Mouse (Mus musculus) heart, embryonic 16.5 days (tissue): ENCODE measurements around the gene 9430097D07Rik. TPM values are rescaled to one million over a fixed set of nuclear protein-coding genes. Genes with fewer than 3 reads are reported as not detected.

Experiments used
- ATAC-seq: fragments of 200-750 bp; cut with Nextera tagmentation; replicated peaks from 2 replicates; pipeline ENCODE4 v1.8.0; 2017; ENCODE audit warnings: moderate number of reproducible peaks; ENCODE audit not compliant: insufficient read depth, low FRiP score; ENCODE audit errors: extremely low read depth
- H3K27ac ChIP-seq: fragments of 300-500 bp; sonication (generic); 2 replicates; pipeline ENCODE4 v1.5.1; 2014; ENCODE audit warnings: mild to moderate bottlenecking, low read length, control low read depth, moderate library complexity
- H3K27me3 ChIP-seq: fragments of 300-500 bp; sonication (generic); 2 replicates; pipeline ENCODE4 v1.6.1; 2014; ENCODE audit warnings: low read length, mixed read lengths; ENCODE audit not compliant: control insufficient read depth, insufficient read depth
- H3K36me3 ChIP-seq: fragments of 300-500 bp; sonication (generic); 2 replicates; pipeline ENCODE4 v1.6.1; 2014; ENCODE audit not compliant: control insufficient read depth, insufficient read depth
- H3K4me1 ChIP-seq: fragments of 300-500 bp; sonication (generic); 2 replicates; pipeline ENCODE4 v1.6.1; 2014; ENCODE audit warnings: low read length, mixed read lengths; ENCODE audit not compliant: control insufficient read depth, insufficient read depth
- H3K4me2 ChIP-seq: fragments of 300-500 bp; sonication (generic); 2 replicates; pipeline ENCODE4 v1.6.1; 2014; ENCODE audit warnings: low read depth, mild to moderate bottlenecking, control low read depth, low read length
- H3K4me3 ChIP-seq: fragments of 300-500 bp; sonication (generic); 2 replicates; pipeline ENCODE4 v1.5.1; 2014; ENCODE audit warnings: mild to moderate bottlenecking, control low read depth, low read length
- H3K9ac ChIP-seq: fragments of 300-500 bp; sonication (generic); 2 replicates; pipeline ENCODE4 v1.6.1; 2014; ENCODE audit warnings: low read length, control low read depth
- H3K9me3 ChIP-seq: fragments of 300-500 bp; sonication (generic); replicated peaks from 2 replicates; pipeline ENCODE4 v1.6.1; 2016; ENCODE audit warnings: low read length; ENCODE audit not compliant: control insufficient read depth
- WGBS: fragments of 180-500 bp; shearing (Covaris S2); extraction: QIAGEN DNeasy Blood & Tissue Kit; methylation state at CpG from one replicate; pipeline ENCODE4 v1.1.7; 2014; 5-methylcytosine and 5-hydroxymethylcytosine counted together
- polyA plus RNA-seq: library from polyadenylated mRNA; unstranded; fragments of >200 nt; fragmentation: Nextera tagmentation; extraction: Ambion mirVana; gene quantifications from 2 replicates; pipeline ENCODE4 v1.2.1, GENCODE M21; 2015

The 9430097D07Rik gene
- polyA plus RNA-seq, 1 experiment from 2014 or later, result not detected

- Histone ChIP-seq H3K9ac (peak overlapping the region; percentile 69), H3K27me3 (no peaks in the 10 kb centered on the region), H3K9me3 (no peaks in the 10 kb centered on the region), H3K4me1 (peaks cover 44% of the 10 kb centered on the region), H3K4me2 (peak overlapping the region; percentile 92), H3K4me3 (peak overlapping the region; percentile 60), H3K27ac (peak overlapping the region; percentile 69), H3K36me3 (peaks cover 12% of the 10 kb centered on the region)
- no peak for ATAC-seq
- WGBS, result 8% methylated on average over 23 of the region's 23 CpGs
Observed at GRCm38 (mm10) chr2:32610610-32611229, 35.2 kb upstream of the 9430097D07Rik start.

- peak overlapping the region; percentile 80 for H3K4me3 ChIP-seq
- ATAC-seq, result peak; percentile 66
- H3K4me2 ChIP-seq, result peak overlapping the region; percentile 92
- no peaks in the 10 kb centered on the region for H3K27me3 ChIP-seq
- H3K9ac ChIP-seq, result peak overlapping the region; percentile 78
- 39% methylated on average over 18 of the region's 18 CpGs for WGBS
- peaks cover 5% of the 10 kb centered on the region; the same call in 1 of the 2 replicates for H3K36me3 ChIP-seq
- no peaks in the 10 kb centered on the region for H3K9me3 ChIP-seq
- H3K27ac ChIP-seq, result peak overlapping the region; percentile 97
- H3K4me1 ChIP-seq, result peaks cover 48% of the 10 kb centered on the region
Observed at GRCm38 (mm10) chr2:32608778-32609435, 33.4 kb upstream of the 9430097D07Rik start.

DNA sequence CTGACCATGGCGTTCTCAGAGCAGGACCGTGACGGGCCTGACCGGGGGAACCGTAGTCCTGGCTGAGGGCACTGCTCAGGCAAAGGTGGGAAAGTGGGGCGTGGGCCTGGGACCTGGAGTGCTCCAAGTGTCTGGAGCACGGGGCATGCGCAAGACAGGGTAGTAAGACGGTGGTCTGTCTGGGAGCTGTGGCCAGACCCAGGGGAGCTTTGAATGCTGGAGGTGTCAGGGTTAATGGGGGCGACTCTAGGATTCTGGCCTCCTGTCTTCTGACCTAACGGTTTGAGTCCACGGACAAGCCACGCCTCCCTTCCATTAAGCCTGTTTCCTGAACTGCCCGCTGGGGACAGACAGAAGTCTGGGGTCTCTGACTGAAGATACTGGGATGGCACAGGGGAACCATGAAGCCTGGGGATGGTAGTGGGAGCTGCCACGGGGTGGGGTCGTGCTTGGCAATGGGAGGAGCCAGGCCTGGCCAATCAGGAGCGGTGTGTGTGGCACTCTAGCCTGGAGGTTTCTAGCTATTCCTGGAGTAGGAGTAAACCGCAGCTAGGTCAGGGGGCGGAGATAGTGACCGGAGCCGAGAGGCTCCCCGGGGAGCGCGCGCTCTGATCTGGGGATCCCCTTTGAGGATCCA is 32.8 kb upstream of the 9430097D07Rik start:
- Histone ChIP-seq H3K9ac (peak overlapping the region; percentile 78), H3K4me3 (peak overlapping the region; percentile 80), H3K36me3 (peaks cover 5% of the 10 kb centered on the region; the same call in 1 of the 2 replicates), H3K9me3 (no peaks in the 10 kb centered on the region), H3K27me3 (no peaks in the 10 kb centered on the region), H3K27ac (peak overlapping the region; percentile 97), H3K4me1 (peaks cover 46% of the 10 kb centered on the region), H3K4me2 (peak overlapping the region; percentile 92)
- 4% methylated on average over 25 of the region's 25 CpGs for WGBS
- ATAC-seq, result peak; percentile 81

- H3K36me3 ChIP-seq, result no peaks in the 10 kb centered on the region
Observed at GRCm38 (mm10) chr2:32607262-32607947, 31.9 kb upstream of the 9430097D07Rik start.

GRCm38 (mm10) chr2:32606161-32607142 is 31.0 kb upstream of the 9430097D07Rik start:
- Histone ChIP-seq H3K27me3 (no peaks in the 10 kb centered on the region), H3K9ac (peak overlapping the region; percentile 88), H3K9me3 (no peaks in the 10 kb centered on the region), H3K36me3 (no peaks in the 10 kb centered on the region), H3K4me1 (peaks cover 50% of the 10 kb centered on the region), H3K4me3 (peak overlapping the region; percentile 80), H3K27ac (peak overlapping the region; percentile 64), H3K4me2 (peak overlapping the region; percentile 92)
- WGBS, result 14% methylated on average over 47 of the region's 55 CpGs
- ATAC-seq, result peak; percentile 63

More at GRCm38 (mm10) chr2:32607262-32607947, 31.9 kb upstream of the 9430097D07Rik start:
- no peak for ATAC-seq
- 6% methylated on average over 34 of the region's 34 CpGs for WGBS
- H3K27me3 ChIP-seq, result no peaks in the 10 kb centered on the region
- peaks cover 47% of the 10 kb centered on the region for H3K4me1 ChIP-seq
- no peaks in the 10 kb centered on the region for H3K9me3 ChIP-seq
- H3K4me2 ChIP-seq, result peak overlapping the region; percentile 92
- peak overlapping the region; percentile 80 for H3K4me3 ChIP-seq
- peak overlapping the region; percentile 97 for H3K27ac ChIP-seq
- peak overlapping the region; percentile 88 for H3K9ac ChIP-seq

DNA sequence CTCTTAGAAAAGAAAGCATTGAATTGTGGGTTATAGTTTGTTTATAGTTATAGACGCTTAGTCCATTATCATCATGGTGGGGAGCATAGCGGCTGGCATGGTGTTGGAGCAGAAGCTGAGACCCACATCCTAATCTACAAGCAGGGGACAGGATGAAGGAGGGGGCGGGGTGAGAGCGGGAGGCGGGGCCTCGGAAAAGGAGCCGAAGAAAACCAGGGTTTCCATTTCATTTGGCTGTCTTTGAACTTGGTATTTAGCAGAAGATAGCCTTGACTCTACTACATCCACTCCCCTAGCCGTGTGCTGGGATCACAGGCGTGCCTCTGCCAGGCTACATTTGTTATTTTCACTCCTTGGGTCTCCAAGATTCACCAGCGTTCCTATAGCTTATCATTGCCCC is 29.1 kb upstream of the 9430097D07Rik start:
- H3K4me1 ChIP-seq, result peaks cover 37% of the 10 kb centered on the region
- no peak for ATAC-seq

DNA sequence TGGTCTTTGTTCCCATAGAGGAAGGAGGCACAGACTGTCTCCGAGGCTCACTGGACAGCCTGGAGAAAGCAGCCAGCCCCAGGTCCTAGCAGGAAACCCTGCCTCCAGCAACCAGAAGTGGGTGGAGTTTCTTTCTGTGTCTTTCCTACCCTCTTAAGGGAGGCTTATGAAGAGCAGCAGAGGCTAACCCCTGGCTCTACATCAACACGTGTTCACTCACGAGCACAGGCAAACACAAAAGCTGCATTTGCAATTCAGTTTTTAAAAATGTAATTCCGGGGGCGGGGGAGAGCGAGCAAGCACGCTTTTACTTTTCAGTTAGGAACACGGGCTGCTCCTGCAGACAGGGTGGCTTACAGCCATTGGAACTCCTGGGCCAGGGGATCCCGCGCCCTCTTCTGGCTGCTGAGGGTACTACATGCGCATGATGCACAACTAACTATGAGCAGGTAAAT is 27.1 kb upstream of the 9430097D07Rik start:
- peak overlapping the region; percentile 15; the same call in 1 of the 2 replicates for H3K27ac ChIP-seq
- peak; percentile 46 for ATAC-seq
- H3K4me3 ChIP-seq, result peak overlapping the region; percentile 39
- peak overlapping the region; percentile 6; the same call in 1 of the 2 replicates for H3K9ac ChIP-seq
- H3K36me3 ChIP-seq, result peaks cover 6% of the 10 kb centered on the region; the same call in 1 of the 2 replicates
- WGBS, result 3% methylated on average over 11 of the region's 11 CpGs
- peak overlapping the region; percentile 60 for H3K4me2 ChIP-seq
- no peaks in the 10 kb centered on the region for H3K9me3 ChIP-seq
- peaks cover 19% of the 10 kb centered on the region for H3K4me1 ChIP-seq
- no peaks in the 10 kb centered on the region for H3K27me3 ChIP-seq

More for the DNA sequence above, 29.1 kb upstream of the 9430097D07Rik start:
- no peak overlapping the region for H3K9ac ChIP-seq
- H3K27me3 ChIP-seq, result no peaks in the 10 kb centered on the region
- H3K9me3 ChIP-seq, result no peaks in the 10 kb centered on the region
- no peak overlapping the region for H3K27ac ChIP-seq
- H3K4me3 ChIP-seq, result no peak overlapping the region
- 35% methylated on average over 10 of the region's 10 CpGs for WGBS
- H3K36me3 ChIP-seq, result no peaks in the 10 kb centered on the region
- H3K4me2 ChIP-seq, result no peak overlapping the region
